Mouse (Mus musculus) bone marrow macrophage, adult 2 months (primary cell): Measurements from ENCODE around the gene Col18a1. TPM values are rescaled to one million over a fixed set of nuclear protein-coding genes. Genes with fewer than 3 reads are reported as not detected.

Source experiments
- H3K27ac ChIP-seq: 2 replicates; pipeline ENCODE4 v1.5.1; 2012; ENCODE audit warnings: low read depth, low read length; ENCODE audit not compliant: insufficient read depth
- H3K4me1 ChIP-seq: 2 replicates; pipeline ENCODE4 v1.6.1; 2012; ENCODE audit warnings: low read length; ENCODE audit not compliant: control insufficient read depth, insufficient read depth
- H3K4me3 ChIP-seq: 2 replicates; pipeline ENCODE4 v1.5.1; 2012; ENCODE audit warnings: mild to moderate bottlenecking, low read length, moderate library complexity; ENCODE audit not compliant: insufficient read depth
- CTCF ChIP-seq: IDR thresholded peaks from 2 replicates; pipeline ENCODE4 v1.5.1; 2012; ENCODE audit warnings: low read depth, mild to moderate bottlenecking, low read length, moderate library complexity
- POLR2A ChIP-seq: IDR thresholded peaks from 2 replicates; pipeline ENCODE4 v1.6.1; 2012; ENCODE audit warnings: mild to moderate bottlenecking, low read depth, low read length, borderline replicate concordance
- polyA plus RNA-seq: library from polyadenylated mRNA; stranded (reverse); fragments of >200 nt; gene quantifications from 2 replicates; pipeline ENCODE4 v1.2.4, GENCODE M21; 2012; ENCODE audit not compliant: missing spikeins, insufficient read depth, insufficient read length

Gene Col18a1
- 49.0 and 50.9 TPM in 2 replicates for polyA plus RNA-seq

DNA sequence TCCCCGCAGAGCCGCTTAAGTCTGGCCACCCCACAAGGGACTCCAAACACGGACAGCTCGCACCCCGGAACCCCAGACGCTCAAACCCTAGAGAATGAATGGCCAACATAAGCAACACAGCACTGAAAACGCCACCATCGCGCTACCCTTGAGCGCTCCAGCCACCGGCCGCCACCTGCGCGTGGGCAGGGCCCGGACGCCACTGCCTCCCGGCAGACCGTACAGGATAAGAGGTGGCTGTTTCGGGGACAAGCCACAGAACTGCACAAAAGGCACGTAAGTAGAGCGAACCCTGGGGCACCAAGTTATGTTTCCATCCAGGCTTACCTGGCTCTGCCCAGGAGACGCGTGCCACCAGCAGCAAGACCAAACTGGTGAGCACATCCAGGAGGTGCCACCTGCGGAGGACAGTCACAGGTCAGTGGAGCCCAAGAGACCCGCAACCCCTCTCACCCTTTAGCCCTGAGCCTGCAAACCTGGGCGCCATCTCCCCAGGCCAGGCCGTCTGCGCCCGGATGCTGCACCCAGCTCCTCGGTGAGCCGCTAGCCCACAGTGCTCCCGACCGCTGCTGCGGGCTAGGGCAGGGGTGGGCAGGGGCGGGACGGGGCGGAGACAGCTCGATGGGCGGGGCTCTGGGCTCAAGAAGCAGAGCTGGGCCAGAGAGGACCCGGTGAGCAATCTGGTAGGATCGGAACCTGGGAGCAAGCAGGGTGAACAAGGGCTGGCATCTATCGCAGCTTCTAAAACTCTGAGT lies at the start of gene Col18a1:
Gene Col18a1 (minus strand): TSS at position 586 of the 755 bp plus-strand sequence.
- Histone ChIP-seq H3K27ac (no peak within 1 kb of the TSS), H3K4me3 (peak within 1 kb of the TSS; percentile 41), H3K4me1 (peaks cover 28% of the 10 kb centered on the region)
- no peak for TF ChIP-seq POLR2A
- TF ChIP-seq CTCF = no peak

DNA sequence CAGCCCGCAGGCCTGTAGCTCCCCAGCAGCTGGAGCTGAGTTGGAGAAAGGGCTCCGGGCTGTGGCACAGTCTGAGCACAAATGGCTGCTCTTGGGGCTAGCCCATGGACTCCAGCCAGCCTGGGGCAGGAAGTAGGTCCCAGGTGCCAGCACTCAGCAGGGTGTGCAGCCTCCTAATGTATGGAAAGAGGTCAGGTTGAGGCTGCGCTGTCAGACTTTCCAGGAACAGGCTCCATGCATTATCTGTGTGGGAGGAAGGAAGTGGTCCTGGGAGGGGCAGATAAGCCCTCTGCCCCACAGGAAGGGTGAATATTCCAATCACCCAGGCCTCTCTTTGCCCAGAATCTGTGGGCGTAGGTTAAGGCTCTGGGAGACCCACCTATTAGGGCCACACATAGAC lies 49.3 kb upstream of the Col18a1 start:
- no peak overlapping the region for H3K4me3 ChIP-seq
- H3K4me1 ChIP-seq = peaks cover 34% of the 10 kb centered on the region
- TF ChIP-seq CTCF (no peak), POLR2A (no peak)
- no peak overlapping the region for H3K27ac ChIP-seq

DNA sequence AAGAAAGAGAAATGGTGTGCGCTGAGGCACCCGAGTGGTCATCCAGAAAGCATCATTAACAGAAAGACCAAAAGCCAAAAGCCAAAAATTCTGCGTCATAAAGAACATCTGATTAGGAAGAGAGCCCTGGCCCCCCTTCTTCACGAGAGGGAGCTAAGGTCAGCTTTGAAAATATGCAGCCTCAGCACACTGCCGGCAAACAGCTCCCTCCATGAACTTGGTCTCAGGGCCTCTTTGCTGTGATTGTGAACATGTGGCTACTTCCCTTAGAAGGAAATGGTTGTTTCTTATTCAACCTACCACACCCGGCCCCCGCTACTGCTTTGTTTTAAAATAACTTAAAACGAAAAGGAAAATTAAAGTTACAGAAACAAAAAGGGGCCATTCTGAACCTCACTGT lies 48.2 kb upstream of the Col18a1 start:
- H3K27ac ChIP-seq = no peak overlapping the region
- H3K4me1 ChIP-seq = peaks cover 42% of the 10 kb centered on the region
- no peak overlapping the region for H3K4me3 ChIP-seq
- TF ChIP-seq CTCF = no peak
- no peak for TF ChIP-seq POLR2A

DNA sequence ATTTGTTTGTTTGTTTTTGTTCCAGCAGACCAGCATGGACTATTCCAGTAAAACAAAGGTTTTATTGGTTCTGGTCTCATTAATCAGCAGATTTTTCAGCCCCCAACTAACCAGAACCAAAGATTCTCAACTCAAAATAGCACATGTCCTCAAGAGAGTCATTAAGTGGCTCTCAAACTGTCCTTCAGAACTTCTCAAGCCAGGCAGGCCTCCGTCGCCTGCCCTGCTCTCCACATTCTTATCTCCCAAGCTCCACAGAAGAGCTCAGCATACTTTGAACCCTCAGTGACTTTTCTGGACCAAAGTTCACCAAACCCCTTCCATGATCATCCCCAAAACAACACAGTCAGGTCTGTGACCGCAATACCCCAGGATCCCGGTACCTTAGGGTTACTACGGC lies 47.1 kb upstream of the Col18a1 start:
- H3K27ac ChIP-seq = no peak overlapping the region
- peaks cover 52% of the 10 kb centered on the region for H3K4me1 ChIP-seq
- H3K4me3 ChIP-seq = no peak overlapping the region
- TF ChIP-seq CTCF (no peak), POLR2A (no peak)

DNA sequence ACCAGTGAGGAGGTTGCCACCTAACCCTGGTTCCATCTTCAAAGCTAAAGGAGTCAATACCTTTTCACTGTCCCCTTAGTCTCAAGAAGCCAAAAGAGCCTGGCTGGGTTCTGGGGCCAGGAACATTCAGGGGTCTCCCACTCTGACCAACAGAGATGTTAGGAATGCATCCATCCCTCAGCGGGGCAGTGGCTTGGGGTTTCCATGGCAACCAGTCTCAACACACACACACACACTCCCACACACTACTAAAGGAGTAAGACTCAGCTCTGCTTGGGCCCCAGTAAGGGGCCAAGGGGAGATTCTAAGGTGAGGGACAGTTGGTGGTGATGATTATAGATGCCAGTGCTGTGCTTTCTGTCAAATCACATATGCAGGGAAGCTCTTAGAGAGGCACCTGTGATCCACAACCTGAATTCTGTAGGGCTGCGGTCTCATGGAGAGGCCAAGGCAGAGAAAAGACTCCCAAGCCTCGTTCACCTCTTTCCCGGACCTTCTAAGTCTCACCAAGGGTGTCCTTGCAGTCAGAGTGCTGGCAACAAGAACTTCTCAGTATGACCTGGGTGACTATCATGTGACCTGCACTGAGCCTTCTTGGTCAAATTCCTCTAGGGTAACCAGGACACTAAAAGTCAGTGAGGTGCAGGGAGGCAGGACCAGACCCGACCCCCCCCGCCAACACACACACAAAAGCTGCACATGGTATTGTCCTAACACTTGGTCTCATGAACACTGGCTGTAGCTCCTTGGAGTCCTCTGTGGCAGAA lies 46.2 kb upstream of the Col18a1 start:
- Histone ChIP-seq H3K27ac (peak overlapping the region; percentile 74), H3K4me1 (peaks cover 55% of the 10 kb centered on the region), H3K4me3 (no peak overlapping the region)
- TF ChIP-seq POLR2A (no peak), CTCF (no peak)

DNA sequence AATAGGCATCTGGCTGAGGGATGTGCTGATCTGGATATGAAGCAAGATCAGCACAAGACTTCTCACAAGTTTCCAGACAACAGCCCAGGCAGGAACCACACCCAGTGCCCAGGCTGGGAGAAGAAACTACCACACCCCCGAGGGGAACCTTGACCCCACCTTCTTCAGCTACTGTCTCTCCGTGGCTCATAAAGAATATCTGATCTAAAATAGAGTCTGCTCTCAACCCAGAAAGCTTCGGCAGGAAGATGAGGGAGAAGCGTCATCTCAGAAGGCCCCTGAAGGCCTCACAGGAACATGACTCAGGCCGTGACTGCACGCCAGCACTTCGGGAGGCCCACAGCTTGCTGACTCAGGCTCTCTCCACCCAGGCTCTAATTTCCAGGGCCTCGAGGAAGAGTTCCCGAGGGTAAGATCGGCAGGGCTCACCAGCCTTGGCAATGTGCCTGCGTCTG lies 44.8 kb upstream of the Col18a1 start:
- peaks cover 67% of the 10 kb centered on the region for H3K4me1 ChIP-seq
- TF ChIP-seq POLR2A (no peak), CTCF (no peak)
- no peak overlapping the region for H3K4me3 ChIP-seq
- H3K27ac ChIP-seq = peak overlapping the region; percentile 74

DNA sequence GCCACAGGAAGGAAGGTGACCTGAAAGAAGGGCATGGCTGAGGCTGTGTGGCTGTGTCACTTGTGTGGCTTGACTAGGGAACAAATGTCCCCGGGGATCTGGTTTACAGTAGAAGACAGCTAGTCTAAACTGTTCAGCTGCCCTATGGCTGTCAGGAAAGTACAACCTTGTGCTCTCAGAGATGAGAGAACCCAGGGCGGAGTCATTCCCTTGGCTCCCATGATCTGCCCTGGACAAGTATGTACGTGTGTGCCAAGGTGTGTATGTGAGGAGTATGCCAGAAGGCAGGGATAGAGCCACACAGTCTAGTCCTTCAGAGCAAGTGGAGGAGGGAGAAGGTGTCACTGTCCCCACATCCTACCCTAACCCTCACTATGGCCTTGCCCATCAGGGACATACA lies 44.3 kb upstream of the Col18a1 start:
- TF ChIP-seq CTCF = no peak
- no peak for TF ChIP-seq POLR2A
- H3K4me3 ChIP-seq = no peak overlapping the region
- H3K27ac ChIP-seq = peak overlapping the region; percentile 74
- peaks cover 69% of the 10 kb centered on the region for H3K4me1 ChIP-seq

DNA sequence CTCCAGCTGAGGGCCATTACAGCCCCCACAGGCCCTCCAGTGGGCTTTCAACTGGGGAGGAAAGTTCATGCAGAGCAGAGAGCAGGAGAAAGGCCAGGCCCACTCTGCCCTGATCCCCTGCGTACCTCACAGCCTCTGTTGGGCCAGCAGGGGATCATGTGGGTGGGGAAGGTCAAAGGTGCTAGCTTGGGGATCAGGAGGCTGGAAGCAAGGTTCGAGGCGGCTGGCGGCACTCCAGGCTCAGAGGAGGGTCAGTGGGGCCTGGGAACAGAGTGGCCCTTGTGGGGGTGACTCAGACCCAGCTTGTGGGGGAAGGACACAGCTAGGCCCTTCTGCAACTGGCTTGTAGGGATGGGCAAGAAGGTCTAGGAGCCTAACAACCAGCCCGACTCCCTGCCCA lies 42.9 kb upstream of the Col18a1 start:
- Histone ChIP-seq H3K4me1 (peaks cover 59% of the 10 kb centered on the region), H3K4me3 (no peak overlapping the region), H3K27ac (no peak overlapping the region)
- TF ChIP-seq POLR2A (no peak), CTCF (no peak)

DNA sequence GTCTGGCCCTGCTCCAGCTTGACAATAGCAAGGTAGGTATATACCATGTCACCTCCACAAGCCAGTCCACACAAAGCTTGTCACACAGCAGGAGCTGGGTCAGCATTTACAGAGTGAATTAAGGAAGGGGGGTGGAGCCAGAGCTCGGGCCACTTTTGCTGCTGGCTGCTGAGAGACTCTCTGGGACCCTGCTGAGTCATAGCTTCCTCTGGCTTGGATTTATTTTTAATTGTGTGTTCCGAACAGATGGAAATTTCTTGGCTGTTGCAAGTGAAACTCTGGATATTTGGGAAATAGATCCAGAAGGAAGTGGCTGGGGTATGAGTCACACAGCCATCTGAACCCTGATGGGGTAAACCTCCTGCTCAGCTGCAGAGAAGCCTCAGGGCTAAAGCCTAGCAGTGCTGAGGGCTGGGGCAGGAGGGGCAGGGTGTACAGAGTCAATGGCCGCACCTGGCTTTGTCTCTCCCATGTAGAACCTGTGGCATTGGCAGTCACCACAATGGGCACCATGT lies 40.3 kb upstream of the Col18a1 start:
- H3K4me1 ChIP-seq = peaks cover 49% of the 10 kb centered on the region
- H3K4me3 ChIP-seq = no peak overlapping the region
- TF ChIP-seq POLR2A (no peak), CTCF (no peak)
- H3K27ac ChIP-seq = peak overlapping the region; percentile 70

DNA sequence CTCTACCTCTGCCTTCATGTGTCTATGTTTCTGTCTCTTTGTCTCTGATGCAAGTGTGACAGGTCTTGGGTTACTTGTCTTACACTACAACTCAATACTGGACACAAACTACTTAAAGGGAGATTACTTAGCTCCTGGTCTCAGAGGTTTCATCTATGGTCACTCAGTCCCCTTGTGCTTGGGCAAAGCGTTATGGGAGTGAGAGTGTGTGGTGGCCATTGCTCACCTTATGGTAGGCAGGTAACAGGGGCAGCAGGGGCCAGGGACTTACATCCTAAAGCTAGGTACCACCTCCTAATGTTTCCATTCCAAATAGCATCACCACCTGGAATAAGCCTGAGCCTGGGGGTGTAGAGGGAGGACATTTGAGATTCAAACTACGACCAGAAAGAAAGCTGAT lies 39.8 kb upstream of the Col18a1 start:
- Histone ChIP-seq H3K27ac (peak overlapping the region; percentile 70), H3K4me3 (no peak overlapping the region), H3K4me1 (peaks cover 47% of the 10 kb centered on the region)
- TF ChIP-seq CTCF (no peak), POLR2A (no peak)
